Mouse (Mus musculus) heart, postnatal 14 days (tissue): ENCODE results near the gene Kynu. TPM values are rescaled to one million over a fixed set of nuclear protein-coding genes. Genes with fewer than 3 reads are reported as not detected.

Experiments used
- DNase-seq, 2 experiments: peaks; one replicate each; pipeline ENCODE4 v3.0.0; 2021 to 2022
- intact Hi-C: fragments of 180-260 bp; cut with DNase I; formaldehyde crosslinking; loops from one replicate; pipeline ENCODE4 v1.15.1; 2025
- total RNA-seq, 2 experiments: library from RNA; stranded (reverse); gene quantifications; 2 replicates each; pipeline ENCODE4 v1.2.3; 2021

The Kynu gene
- total RNA-seq, 2 experiments from 2014 or later, result not detected

- no peak for DNase-seq
- intact Hi-C loops, result no loop called here
Measured at GRCm38 (mm10) chr2:43636498-43636897, 81.4 kb downstream of the Kynu start.

- intact Hi-C loops, result no loop called here
- no peak for DNase-seq
Measured at GRCm38 (mm10) chr2:43646962-43647361, 91.8 kb downstream of the Kynu start.

- intact Hi-C loops, result no loop called here
Measured at GRCm38 (mm10) chr2:43669588-43669987, 114.5 kb downstream of the Kynu start.

GRCm38 (mm10) chr2:43673619-43674018 is 118.5 kb downstream of the Kynu start:
- DNase-seq, result peak; percentile 38 to 55
- intact Hi-C loops, result loop anchor here (5.0 kb wide), 1 partner anchor 229 kb away; no protein-coding TSS in a partner anchor

More at GRCm38 (mm10) chr2:43669588-43669987, 114.5 kb downstream of the Kynu start:
- DNase-seq, result no peak

GRCm38 (mm10) chr2:43674098-43674497 is 119.0 kb downstream of the Kynu start:
- DNase-seq, result no peak
- intact Hi-C loops, result loop anchor here (5.0 kb wide), 1 partner anchor 228 kb away; no protein-coding TSS in a partner anchor

- intact Hi-C loops, result no loop called here
- no peak for DNase-seq
Measured at GRCm38 (mm10) chr2:43675277-43675676, 120.1 kb downstream of the Kynu start.

- DNase-seq, result no peak
- intact Hi-C loops, result no loop called here
Measured at GRCm38 (mm10) chr2:43690402-43690801, 135.3 kb downstream of the Kynu start.

- intact Hi-C loops, result no loop called here
- no peak for DNase-seq
Measured at GRCm38 (mm10) chr2:43691290-43691689, 136.2 kb downstream of the Kynu start.

- DNase-seq, result no peak
- intact Hi-C loops, result no loop called here
Measured at GRCm38 (mm10) chr2:43695635-43696034, 140.5 kb downstream of the Kynu start.

- intact Hi-C loops, result no loop called here
- no peak for DNase-seq
Measured at GRCm38 (mm10) chr2:43712611-43713138, 157.5 kb downstream of the Kynu start.

GRCm38 (mm10) chr2:43722446-43723103 is 167.4 kb downstream of the Kynu start:
- intact Hi-C loops, result loop anchor here (1.0 kb wide), 2 partner anchors 129 to 180 kb away; no protein-coding TSS in a partner anchor
- peak; percentile 60 to 70 for DNase-seq

GRCm38 (mm10) chr2:43723104-43723541 is 168.0 kb downstream of the Kynu start:
- peak in 1 of 2 experiments; percentile 3 for DNase-seq
- intact Hi-C loops, result no loop called here

GRCm38 (mm10) chr2:43727181-43727580 is 172.1 kb downstream of the Kynu start:
- no peak for DNase-seq
- intact Hi-C loops, result no loop called here

GRCm38 (mm10) chr2:43727693-43728092 is 172.6 kb downstream of the Kynu start:
- no peak for DNase-seq
- intact Hi-C loops, result no loop called here

- intact Hi-C loops, result no loop called here
Measured at GRCm38 (mm10) chr2:43728831-43729230, 173.7 kb downstream of the Kynu start.

More at GRCm38 (mm10) chr2:43728831-43729230, 173.7 kb downstream of the Kynu start:
- DNase-seq, result no peak

Other genes with a start within 250 kb of the Kynu start
- gene Arhgap15, start 193.5 kb downstream of the Kynu start, total RNA-seq, result 1 to 10 TPM; 1.4 to 1.8 TPM